Mouse (Mus musculus) 3134 (cell line): Measurements from ENCODE around the gene Tmem101.
"Not testable (repeated sequence)": the region's sequence is repeated elsewhere in the genome, so short reads cannot be mapped to it uniquely, and the experiment has no call there.

ENCODE experiments used
- DNase-seq: peaks from one replicate; pipeline ENCODE4 v3.0.0-alpha.2; 2011; ENCODE audit warnings: low spot score; ENCODE audit not compliant: insufficient read length; ENCODE audit errors: extremely low read depth

Tmem101 gene

DNA sequence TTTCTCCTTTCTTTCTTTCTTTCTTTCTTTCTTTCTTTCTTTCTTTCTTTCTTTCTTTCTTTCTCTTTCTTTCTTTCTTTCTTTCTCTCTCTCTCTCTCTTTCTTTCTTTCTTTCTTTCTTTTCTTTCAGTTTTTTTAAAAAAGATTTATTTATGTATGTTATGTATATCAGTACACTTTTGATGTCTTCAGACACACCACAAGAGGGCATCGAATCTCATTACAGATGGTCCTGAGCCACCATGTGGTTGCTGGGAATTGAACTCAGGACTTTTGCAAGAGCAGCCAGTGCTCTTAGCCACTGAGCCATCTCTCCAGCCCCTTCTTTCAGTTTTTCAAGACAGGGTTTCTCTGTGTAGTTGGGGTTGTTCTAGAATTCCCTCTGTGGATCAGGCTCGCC is 1.8 kb upstream of the Tmem101 start:
- DNase-seq = not testable (repeated sequence)

DNA sequence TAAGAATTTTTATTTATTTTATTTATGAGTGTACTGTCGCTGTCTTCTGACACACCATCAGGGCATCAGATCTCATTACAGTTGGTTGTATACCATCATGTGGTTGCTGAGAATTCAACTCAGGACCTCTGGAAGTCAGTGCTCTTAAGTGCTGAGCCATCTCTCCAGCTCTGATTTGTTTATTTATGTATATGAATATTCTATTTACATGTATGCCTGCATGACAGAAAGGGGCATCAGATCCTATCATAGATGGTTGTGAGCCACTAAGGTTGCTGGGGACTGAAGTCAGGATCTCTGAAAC is 534 bp upstream of the Tmem101 start:
- no peak for DNase-seq

DNA sequence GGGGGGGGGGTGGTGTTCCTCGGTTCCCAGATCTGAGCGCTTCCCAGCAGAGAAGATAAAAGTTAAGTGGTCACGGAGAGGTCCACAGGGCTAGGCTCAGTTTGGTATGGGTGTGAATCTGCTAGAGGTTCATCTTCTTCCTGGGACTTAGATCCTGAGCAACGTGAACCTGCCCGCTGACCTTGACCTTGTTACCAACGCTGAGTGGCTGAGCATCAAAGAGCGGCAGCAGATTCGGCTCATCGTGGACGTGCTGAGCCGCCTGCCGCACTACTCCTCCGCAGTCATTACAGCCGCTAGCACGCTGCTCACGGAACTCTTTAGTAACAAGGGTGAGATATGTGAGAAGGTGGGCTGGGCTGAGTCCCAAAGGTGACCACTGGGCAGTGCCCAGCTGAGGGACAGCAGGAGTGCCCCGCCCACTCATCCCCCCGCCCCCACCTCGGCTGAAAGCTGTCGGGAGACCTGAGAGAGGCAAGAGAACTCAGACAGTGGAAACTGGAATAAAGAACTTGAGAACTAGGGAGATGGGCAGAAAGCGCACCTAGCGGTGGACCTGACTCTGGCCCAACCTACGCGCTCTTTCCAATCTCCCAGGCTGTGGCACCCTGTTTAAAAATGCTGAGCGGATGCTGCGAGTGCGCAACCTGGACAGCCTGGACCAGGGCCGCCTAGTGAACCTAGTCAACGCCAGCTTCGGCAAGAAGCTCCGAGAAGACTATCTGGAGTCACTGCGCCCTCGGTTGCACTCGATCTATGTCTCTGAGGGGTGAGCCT is 8.8 kb downstream of the Tmem101 start:
- DNase-seq = no peak

DNA sequence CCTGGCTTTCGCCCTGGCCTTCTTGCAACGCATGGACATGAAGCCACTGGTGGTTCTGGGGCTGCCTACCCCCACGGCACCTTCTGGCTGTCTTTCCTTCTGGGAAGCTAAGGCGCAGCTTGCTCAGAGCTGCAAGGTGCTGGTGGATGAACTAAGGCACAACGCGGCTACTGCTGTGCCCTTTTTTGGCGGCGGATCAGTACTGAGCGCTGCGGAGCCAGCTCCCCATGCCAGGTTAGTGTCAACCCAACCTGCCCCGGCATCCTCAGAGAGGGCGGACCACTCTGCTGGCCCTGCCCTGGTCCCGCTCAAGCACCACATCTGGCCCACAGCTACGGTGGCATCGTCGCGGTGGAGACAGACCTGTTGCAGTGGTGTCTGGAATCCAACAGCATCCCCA is 9.7 kb downstream of the Tmem101 start:
- DNase-seq = no peak

DNA sequence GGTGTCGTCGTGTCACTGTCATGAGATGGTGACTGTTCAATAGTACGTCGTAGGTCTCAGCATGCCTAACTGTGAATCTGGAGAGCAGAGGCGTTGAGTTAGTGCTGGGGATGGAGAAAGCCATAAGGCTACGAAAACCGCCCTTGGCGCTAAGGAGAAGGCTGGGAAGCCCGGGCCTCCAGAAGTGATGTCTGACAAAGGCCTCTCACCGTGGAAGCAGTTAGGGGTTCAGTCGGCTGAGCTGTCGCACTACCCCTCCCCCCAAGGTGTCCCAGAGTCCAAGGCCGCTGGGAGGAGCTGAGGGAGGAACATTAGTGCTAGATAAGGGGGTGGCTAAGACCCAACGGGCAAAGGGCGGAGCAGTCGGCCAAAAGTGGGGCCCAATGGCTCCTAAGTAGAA is 10.2 kb downstream of the Tmem101 start:
- DNase-seq = no peak

DNA sequence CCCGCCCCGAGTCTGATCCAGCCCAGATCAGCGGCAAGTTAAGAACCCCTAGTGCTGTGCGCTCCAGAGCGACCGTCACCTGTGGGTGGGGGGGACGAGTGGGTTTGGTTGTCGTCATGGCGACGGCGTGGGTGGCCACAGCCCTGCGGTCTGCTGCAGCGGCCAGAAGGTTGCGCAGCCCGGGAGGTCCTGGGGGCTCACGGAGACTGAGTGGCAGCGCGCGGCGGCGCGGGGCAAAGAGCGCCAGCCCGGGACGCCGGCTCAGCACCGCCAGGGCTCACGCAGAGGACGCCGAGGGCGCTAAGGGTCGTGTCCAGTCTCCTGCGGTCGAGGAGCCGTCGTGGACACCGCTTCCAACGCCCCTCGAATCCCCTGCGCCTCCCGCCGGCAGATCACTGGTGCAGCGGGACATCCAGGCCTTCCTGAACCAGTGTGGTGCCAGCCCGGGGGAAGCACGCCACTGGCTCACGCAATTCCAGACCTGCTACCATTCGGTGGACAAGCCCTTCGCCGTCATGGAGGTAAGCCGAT is 10.7 kb downstream of the Tmem101 start, which contains the start of gene Nags:
Gene Nags, plus strand, starts transcription at position 43 of the 531 bp plus-strand sequence.
- no peak for DNase-seq

DNA sequence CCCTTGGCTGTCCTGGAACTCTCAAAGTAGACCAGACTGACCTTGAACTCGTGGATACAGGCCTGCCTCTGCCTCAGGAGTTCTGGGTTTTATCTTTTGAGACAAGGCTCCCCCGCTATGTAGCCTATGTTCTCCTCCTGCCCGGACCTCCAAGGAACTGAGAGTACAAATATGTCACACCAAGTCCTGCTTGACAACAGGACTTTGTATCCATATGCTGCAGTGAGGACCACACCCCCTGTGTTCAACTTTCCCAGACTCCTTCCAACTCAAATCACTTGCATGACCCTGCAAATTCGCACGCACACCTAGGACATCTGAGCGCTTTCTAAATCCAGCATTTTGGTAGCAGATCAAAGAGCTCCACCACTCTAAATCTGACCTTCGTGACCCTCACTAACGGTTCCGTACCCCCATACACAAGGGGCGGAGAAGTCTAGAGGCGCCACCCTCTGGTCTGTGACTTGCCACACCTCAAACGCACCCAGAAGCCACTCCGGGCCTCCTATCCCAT is 11.2 kb downstream of the Tmem101 start:
- DNase-seq = no peak

DNA sequence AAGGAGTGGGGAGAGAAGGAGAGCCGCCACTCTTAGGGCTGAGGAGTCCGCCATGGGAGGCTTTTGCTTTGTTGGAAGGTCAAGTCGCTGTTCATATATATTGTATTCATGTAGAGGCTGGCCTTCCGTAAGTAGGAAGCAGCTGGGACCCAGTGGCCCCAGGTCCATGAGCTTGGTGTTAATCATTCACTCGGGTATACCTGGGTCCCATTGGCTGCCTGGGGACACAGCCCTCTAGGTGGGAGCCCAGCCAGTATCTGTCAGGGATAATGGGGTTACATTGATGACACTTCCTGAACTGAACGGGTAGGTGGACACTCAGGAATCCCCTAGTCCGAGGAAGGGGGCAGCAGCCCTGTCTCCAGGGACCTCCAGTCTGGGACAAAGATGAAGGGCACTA is 13.8 kb downstream of the Tmem101 start:
- no peak for DNase-seq

DNA sequence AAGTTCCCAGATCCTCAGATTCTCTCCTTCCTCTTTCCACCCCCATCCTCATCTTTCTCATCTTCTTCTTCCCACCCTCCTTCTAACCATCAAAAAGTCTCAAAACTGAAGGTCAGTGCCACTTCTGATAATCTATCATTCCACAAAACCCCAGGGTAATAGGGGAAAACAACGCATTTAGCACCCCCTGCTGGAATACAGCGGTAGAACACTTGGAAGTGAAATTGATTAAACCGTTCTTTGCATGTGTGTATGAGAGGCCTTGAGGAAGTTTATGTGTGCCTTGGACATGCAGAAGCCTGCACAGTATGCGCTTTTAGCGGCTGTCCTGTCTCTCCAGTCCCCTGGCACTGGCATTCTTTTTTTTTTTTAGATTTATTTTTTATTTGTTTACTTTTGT is 15.7 kb downstream of the Tmem101 start:
- DNase-seq = no peak

DNA sequence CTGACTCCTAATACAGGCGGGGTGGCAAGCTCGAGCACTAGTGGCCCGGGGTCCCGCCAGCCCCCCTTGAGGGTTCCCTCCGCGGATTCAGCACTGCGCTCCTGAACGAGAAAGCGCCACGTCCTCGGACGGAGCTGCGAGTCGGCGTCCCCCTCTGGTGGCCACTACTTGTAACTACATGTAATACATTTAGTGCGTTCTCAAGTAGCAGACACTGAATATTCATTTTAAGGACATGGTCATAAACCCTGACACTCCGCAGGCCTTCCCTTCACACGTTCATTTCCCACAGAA is 17.8 kb downstream of the Tmem101 start:
- peak; percentile 61 for DNase-seq

DNA sequence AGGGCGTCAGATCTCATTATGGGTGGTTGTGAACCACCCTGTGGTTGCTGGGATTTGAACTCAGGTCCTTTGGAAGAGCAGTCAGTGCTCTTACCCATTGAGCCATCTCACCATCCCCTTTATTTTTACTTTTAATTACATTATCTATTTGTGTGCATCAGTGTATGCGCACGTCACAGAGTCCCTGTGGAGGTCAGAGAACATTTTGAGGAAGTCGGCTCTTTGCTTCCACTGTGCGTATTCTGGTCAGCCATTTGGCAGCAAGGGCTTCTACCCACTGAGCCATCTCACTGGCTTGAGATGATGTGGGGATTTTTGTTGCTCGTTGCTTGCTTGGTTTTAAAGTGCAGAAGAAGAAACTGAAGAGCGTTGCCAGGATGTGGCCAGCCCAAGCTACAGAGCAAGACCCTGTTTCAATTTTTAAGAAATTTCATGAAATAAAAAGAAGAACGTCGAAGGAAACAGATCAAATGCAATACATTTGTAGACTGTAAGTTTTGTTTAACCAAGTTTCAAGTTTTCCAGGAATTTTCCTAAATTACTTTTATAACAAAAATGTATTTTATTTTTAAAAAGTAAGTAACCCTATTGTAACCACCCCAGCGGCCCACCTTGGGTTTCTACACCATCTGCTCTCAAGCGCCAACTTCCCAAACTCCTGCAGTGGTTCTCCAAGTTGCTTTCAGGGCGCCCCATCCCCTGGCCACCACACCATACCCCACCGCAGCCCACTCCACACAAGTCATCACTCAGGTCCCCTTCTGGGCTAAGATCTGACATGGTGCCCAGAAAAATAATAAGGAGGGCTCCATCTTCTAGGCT is 18.4 kb downstream of the Tmem101 start:
- no peak for DNase-seq

DNA sequence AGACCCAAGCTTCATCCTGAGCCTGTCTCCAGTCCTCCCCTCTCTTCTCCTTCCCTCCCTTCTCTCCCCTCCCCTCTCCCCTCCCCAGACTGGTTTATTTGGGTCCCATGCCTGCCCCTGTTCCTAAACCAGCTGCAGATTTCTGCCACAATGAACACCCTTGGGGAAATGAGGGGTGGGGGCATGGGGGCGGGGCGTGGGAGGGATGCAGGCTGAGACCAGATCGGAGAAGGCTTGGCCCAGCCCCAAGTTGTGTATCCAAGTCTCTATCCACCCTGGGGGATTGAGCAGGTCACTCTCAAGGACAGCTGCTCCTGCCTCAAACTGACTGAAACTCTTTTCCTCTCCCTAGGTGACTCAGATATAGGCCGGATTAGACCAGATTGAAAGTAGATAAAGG is 21.7 kb downstream of the Tmem101 start:
- DNase-seq = no peak

DNA sequence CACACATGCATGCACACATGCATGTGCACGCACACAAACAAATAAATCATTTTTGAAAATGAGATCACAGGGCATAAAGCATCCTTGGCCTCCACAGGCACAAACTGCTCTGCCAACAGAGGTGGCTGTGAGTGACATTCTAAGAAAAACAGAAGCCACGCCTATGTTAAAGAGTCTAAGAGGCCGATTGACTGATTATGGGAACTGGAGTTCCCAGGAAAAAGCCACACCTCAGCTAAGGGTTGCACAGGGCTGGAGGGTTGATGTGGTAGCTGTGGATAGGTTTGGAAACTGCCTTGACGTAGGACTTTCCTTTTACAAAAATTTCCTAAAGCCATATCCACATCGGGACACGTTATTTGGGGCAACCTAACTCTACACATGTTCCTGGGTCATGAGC is 38.8 kb downstream of the Tmem101 start:
- no peak for DNase-seq

DNA sequence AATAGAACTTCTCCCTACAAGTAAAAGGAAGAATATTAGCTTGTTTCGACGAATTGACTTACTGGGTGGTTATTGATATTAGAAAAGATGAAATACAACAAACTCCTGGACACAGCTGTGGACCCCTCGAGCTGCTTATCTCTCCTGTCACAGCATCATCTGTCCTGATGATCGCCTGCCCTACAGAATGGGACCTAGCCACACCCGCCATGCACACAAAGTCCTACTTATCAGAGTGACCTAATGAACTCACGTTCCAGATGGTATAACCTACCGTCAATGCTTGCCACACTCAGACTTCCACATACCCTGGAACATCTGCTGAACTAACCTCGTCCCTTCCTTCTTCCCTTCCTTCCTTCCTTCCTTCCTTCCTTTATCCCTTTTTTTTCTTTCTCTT is 40.0 kb downstream of the Tmem101 start:
- DNase-seq = no peak

DNA sequence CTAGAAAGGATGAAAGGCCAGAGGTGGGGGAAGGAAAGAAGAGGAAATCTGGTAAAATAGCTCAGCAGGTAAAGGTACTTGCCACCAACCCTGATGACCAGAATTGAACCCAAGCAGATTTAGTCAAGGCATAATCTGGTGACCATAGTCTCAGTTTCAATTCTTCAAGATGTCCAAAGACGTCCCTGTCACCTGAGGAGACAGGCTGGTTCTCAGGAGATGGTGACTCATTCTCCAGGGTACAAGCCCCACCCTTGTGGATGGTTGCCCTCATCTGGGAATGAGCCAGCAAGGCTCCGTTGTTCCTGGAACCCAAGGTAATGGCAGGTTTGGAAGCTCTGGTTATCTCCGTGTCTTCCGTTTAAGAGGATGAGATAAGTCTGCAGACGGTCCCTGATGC is 44.6 kb downstream of the Tmem101 start:
- no peak for DNase-seq

DNA sequence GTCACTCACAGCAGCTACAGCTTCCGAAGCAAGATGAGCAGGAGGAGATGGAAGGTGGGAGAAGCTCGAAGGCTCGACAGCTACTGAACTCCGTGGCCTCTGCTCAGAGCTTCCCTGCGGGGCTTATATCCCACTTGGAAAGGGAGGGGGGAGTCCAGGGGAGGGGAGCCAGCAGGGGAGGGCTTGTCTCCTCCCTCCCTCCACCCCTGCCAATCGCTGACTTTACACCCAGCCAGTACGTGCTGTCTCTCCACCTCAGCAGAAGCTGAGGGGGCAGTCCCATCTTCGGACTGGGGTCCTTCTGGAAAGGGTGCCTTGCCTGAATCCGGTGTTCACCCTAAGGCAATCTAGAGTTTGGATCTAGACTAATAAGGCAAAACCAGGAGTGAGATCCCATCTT is 48.5 kb downstream of the Tmem101 start, which contains the start of gene Pyy:
Gene Pyy, minus strand, starts transcription at position 101 of the 400 bp plus-strand sequence.
- no peak for DNase-seq

DNA sequence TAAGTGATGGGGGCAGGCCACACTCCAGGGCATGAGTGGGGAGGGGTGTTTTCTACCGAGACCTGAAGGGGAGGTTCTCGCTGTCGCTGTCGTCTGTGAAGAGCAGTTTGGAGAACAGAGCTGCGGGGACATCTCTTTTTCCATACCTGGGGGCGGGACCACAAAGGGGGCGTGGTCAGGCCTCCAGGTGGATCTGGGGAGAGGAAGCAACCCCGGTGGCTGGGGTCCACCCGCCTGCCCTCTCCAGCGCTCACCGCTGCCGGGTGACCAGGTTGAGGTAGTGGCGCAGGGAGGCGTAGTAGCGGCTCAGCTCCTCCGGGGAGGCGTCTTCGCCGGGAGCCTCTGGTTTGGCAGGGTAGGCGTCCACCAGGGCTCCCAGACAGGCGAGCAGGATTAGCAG is 49.3 kb downstream of the Tmem101 start:
- no peak for DNase-seq
